Mouse (Mus musculus) CH12.LX (cell line): ENCODE data around the gene Lman1l. TPM values are rescaled to one million over a fixed set of nuclear protein-coding genes. Genes with fewer than 3 reads are reported as not detected.

ENCODE experiments used
- DNase-seq: peaks from one replicate; pipeline ENCODE4 v3.0.0-alpha.2; 2013; ENCODE audit errors: extremely low read depth
- H3K27ac ChIP-seq: 2 replicates; pipeline ENCODE4 v1.5.1; 2012; ENCODE audit warnings: low read depth, mild to moderate bottlenecking, control low read depth, moderate library complexity; ENCODE audit not compliant: insufficient read depth
- H3K27me3 ChIP-seq: replicated peaks from 2 replicates; pipeline ENCODE3; 2012; ENCODE audit warnings: inconsistent platforms
- H3K36me3 ChIP-seq, 2 experiments: replicated peaks in 1 of 2; 2 replicates each; pipeline versions ENCODE3 to v1.6.1; 2012; ENCODE audit warnings: inconsistent platforms in 1 of 2, low read length in 1 of 2, mild to moderate bottlenecking in 1 of 2, mixed read lengths in 1 of 2, moderate library complexity in 1 of 2; ENCODE audit not compliant: control insufficient read depth in 1 of 2, insufficient read depth in 1 of 2
- H3K4me1 ChIP-seq, 2 experiments: 2 replicates each; pipeline ENCODE4 v1.6.1; 2012; ENCODE audit warnings: inconsistent platforms in 1 of 2, moderate library complexity in 1 of 2; ENCODE audit not compliant: insufficient read depth in 2 of 2, control insufficient read depth in 1 of 2
- H3K4me2 ChIP-seq: 2 replicates; pipeline ENCODE4 v1.6.1; 2012; ENCODE audit warnings: low read depth, mild to moderate bottlenecking, control low read depth; ENCODE audit not compliant: poor library complexity, insufficient read depth, severe bottlenecking
- H3K4me3 ChIP-seq, 3 experiments: fragments of 150-350 bp in 1 of 3; sonication (generic) in 1 of 3; replicated peaks in 1 of 3; 2 replicates each; pipeline versions ENCODE3 to v1.5.1; 2011 to 2012; ENCODE audit warnings: low read depth in 2 of 3, low read length in 2 of 3, mild to moderate bottlenecking in 2 of 3, moderate library complexity in 2 of 3, control low read depth in 1 of 3, improper control_type of control experiment in 1 of 3, inconsistent platforms in 1 of 3, mixed read lengths in 1 of 3; ENCODE audit not compliant: poor library complexity in 1 of 3
- H3K79me2 ChIP-seq: replicated peaks from 2 replicates; pipeline ENCODE4 v1.6.1; 2012; ENCODE audit warnings: mild to moderate bottlenecking, moderate library complexity; ENCODE audit not compliant: control insufficient read depth, poor library complexity, insufficient read depth, severe bottlenecking; ENCODE audit errors: extremely low read depth
- H3K9ac ChIP-seq: 2 replicates; pipeline ENCODE4 v1.6.1; 2012; ENCODE audit warnings: low read depth, mild to moderate bottlenecking, control low read depth, moderate library complexity; ENCODE audit not compliant: insufficient read depth
- H3K9me3 ChIP-seq: replicated peaks from 2 replicates; pipeline ENCODE3; 2012; ENCODE audit warnings: low read length, inconsistent platforms, mixed read lengths
- CHD1 ChIP-seq: IDR thresholded peaks from 2 replicates; pipeline ENCODE4 v1.6.1; 2012; ENCODE audit warnings: low read depth, low read length, improper control_type of control experiment, inconsistent platforms
- CHD2 ChIP-seq: IDR thresholded peaks from 2 replicates; pipeline ENCODE4 v1.6.1; 2011; ENCODE audit warnings: low read length, improper control_type of control experiment
- CTCF ChIP-seq, 2 experiments: IDR thresholded peaks in 1 of 2; conservative IDR thresholded peaks in 1 of 2; 2 replicates each; pipeline ENCODE4 v1.5.1; 2011 to 2012; ENCODE audit warnings: low read depth in 2 of 2, low read length in 2 of 2, improper control_type of control experiment in 1 of 2, inconsistent platforms in 1 of 2, mild to moderate bottlenecking in 1 of 2, moderate library complexity in 1 of 2
- E2F4 ChIP-seq: IDR thresholded peaks from 2 replicates; pipeline ENCODE4 v1.6.1; 2011; ENCODE audit warnings: low read depth, low read length, improper control_type of control experiment; ENCODE audit not compliant: insufficient replicate concordance
- ELF1 ChIP-seq: IDR thresholded peaks from 2 replicates; pipeline ENCODE4 v1.6.1; 2014; ENCODE audit warnings: low read depth, mild to moderate bottlenecking, inconsistent platforms, low read length, improper control_type of control experiment
- EP300 ChIP-seq: IDR thresholded peaks from 2 replicates; pipeline ENCODE4 v1.6.1; 2011; ENCODE audit warnings: low read length, improper control_type of control experiment
- HCFC1 ChIP-seq: IDR thresholded peaks from 2 replicates; pipeline ENCODE4 v1.6.1; 2012; ENCODE audit warnings: low read depth, mild to moderate bottlenecking, inconsistent platforms, low read length, improper control_type of control experiment
- IRF4 ChIP-seq: IDR thresholded peaks from 2 replicates; pipeline ENCODE4 v1.6.1; 2014; ENCODE audit warnings: low read depth, mild to moderate bottlenecking, inconsistent platforms, low read length, improper control_type of control experiment
- JUN ChIP-seq: IDR thresholded peaks from 2 replicates; pipeline ENCODE4 v1.6.1; 2011; ENCODE audit warnings: low read depth, mild to moderate bottlenecking, low read length, improper control_type of control experiment, moderate library complexity; ENCODE audit not compliant: insufficient read depth
- JUND ChIP-seq: conservative IDR thresholded peaks from 2 replicates; pipeline ENCODE4 v1.6.1; 2011; ENCODE audit warnings: low read depth, low read length, improper control_type of control experiment
- KAT2A ChIP-seq: IDR thresholded peaks from 2 replicates; pipeline ENCODE4 v1.6.1; 2012; ENCODE audit warnings: low read length, improper control_type of control experiment, inconsistent platforms; ENCODE audit not compliant: insufficient replicate concordance
- MAZ ChIP-seq: IDR thresholded peaks from 2 replicates; pipeline ENCODE4 v1.6.1; 2012; ENCODE audit warnings: low read depth, mild to moderate bottlenecking, inconsistent platforms, low read length, improper control_type of control experiment, moderate library complexity
- MEF2A ChIP-seq: IDR thresholded peaks from 2 replicates; pipeline ENCODE4 v1.6.1; 2014; ENCODE audit warnings: low read depth, mild to moderate bottlenecking, inconsistent platforms, low read length, improper control_type of control experiment, borderline replicate concordance
- MYC ChIP-seq: IDR thresholded peaks from 2 replicates; pipeline ENCODE4 v1.6.1; 2011; ENCODE audit warnings: low read depth, mild to moderate bottlenecking, improper control_type of control experiment, low read length
- NRF1 ChIP-seq: IDR thresholded peaks from 2 replicates; pipeline ENCODE4 v1.6.1; 2014; ENCODE audit warnings: low read depth, mild to moderate bottlenecking, inconsistent platforms, low read length, improper control_type of control experiment, moderate library complexity
- POLR2A ChIP-seq: IDR thresholded peaks from 2 replicates; pipeline ENCODE4 v1.6.1; 2011; ENCODE audit warnings: low read depth, mild to moderate bottlenecking, improper control_type of control experiment, low read length
- POLR2AphosphoS2 ChIP-seq: IDR thresholded peaks from 2 replicates; pipeline ENCODE4 v1.6.1; 2011; ENCODE audit warnings: low read depth, low read length, improper control_type of control experiment
- RCOR1 ChIP-seq: conservative IDR thresholded peaks from 2 replicates; pipeline ENCODE4 v1.6.1; 2012; ENCODE audit warnings: low read depth, mild to moderate bottlenecking, inconsistent platforms, low read length, improper control_type of control experiment
- SIN3A ChIP-seq: IDR thresholded peaks from 2 replicates; pipeline ENCODE4 v1.6.1; 2012; ENCODE audit warnings: low read length, improper control_type of control experiment, inconsistent platforms
- SMC3 ChIP-seq: IDR thresholded peaks from 2 replicates; pipeline ENCODE4 v1.6.1; 2011; ENCODE audit warnings: low read depth, low read length, improper control_type of control experiment
- TBP ChIP-seq: conservative IDR thresholded peaks from 2 replicates; pipeline ENCODE4 v1.6.1; 2011; ENCODE audit warnings: low read depth, low read length, improper control_type of control experiment
- TCF12 ChIP-seq: IDR thresholded peaks from 2 replicates; pipeline ENCODE4 v1.6.1; 2014; ENCODE audit warnings: low read depth, mild to moderate bottlenecking, inconsistent platforms, low read length, improper control_type of control experiment
- ZKSCAN1 ChIP-seq: IDR thresholded peaks from 2 replicates; pipeline ENCODE4 v1.6.1; 2012; ENCODE audit warnings: low read depth, inconsistent platforms, low read length, improper control_type of control experiment, borderline replicate concordance
- ZMIZ1 ChIP-seq: IDR thresholded peaks from 2 replicates; pipeline ENCODE4 v1.6.1; 2012; ENCODE audit warnings: low read depth, mild to moderate bottlenecking, inconsistent platforms, low read length, improper control_type of control experiment
- dilution Hi-C: fragments of 300-500 bp; cut with MboI; formaldehyde crosslinking; loops from 2 replicates; pipeline ENCODE4 v1.14.3; 2020; ENCODE audit warnings: low sequenced_read_pairs; ENCODE audit not compliant: extremely low pct_unique_long_range_greater_than_20kb, extremely low pct_ligation_motif_present
- in situ Hi-C: fragments of 300-500 bp; cut with MboI; formaldehyde crosslinking; loops from 3 replicates; pipeline ENCODE4 v1.14.3; 2019; ENCODE audit warnings: low sequenced_read_pairs, low pct_ligation_motif_present, low pct_unique_long_range_greater_than_20kb, mixed read lengths
- polyA plus RNA-seq: library from polyadenylated mRNA; unstranded; fragments of >175 nt; gene quantifications from 2 replicates; pipeline ENCODE4 v1.2.1, GENCODE M21; 2012; ENCODE audit warnings: low read depth; ENCODE audit not compliant: insufficient read length
- total RNA-seq, 2 experiments: library from RNA; depleted of rRNA; stranded (reverse); fragments of 300-350 nt in 1 of 2; fragments of >200 nt in 1 of 2; gene quantifications; 2 replicates each; pipeline ENCODE4 v1.2.3; 2012 to 2014

The Lman1l gene
- total and polyA plus RNA-seq, 3 experiments: 0.19 TPM; not detected in 2

- Histone ChIP-seq H3K27me3 (no peaks in the 10 kb centered on the region), H3K4me2 (peak overlapping the region; percentile 33; the same call in 1 of the 2 replicates), H3K36me3 (peaks cover 0 to 17% of the 10 kb centered on the region in 2 experiments), H3K27ac (no peak overlapping the region), H3K4me3 (peak overlapping the region in 1 of 3 experiments; percentile 10), H3K9me3 (no peaks in the 10 kb centered on the region), H3K9ac (no peak overlapping the region), H3K79me2 (no peaks in the 10 kb centered on the region), H3K4me1 (peaks cover 6 to 10% of the 10 kb centered on the region in 2 experiments)
- DNase-seq: no peak
- TF ChIP-seq ELF1: no peak
- TF ChIP-seq TBP: no peak
- TF ChIP-seq IRF4: no peak
- TF ChIP-seq HCFC1: no peak
- TF ChIP-seq CTCF (conservative IDR thresholded peaks at IDR 0.05 in 1 of 2, IDR thresholded peaks at IDR 0.05 in 1 of 2; ENCODE audit: low read depth in 2 of 2, low read length in 2 of 2): no peak
- TF ChIP-seq EP300: no peak
- TF ChIP-seq MAZ: no peak
- TF ChIP-seq TCF12: no peak
- dilution Hi-C loops (no loop called here), in situ Hi-C loops (no loop called here)
These were observed 19.8 kb downstream of the Lman1l start for GRCm38 (mm10) chr9:57600620-57601352.

- dilution Hi-C loops (no loop called here), in situ Hi-C loops (no loop called here)
- no peaks in the 10 kb centered on the region for H3K9me3 ChIP-seq
- peaks cover 6 to 10% of the 10 kb centered on the region in 2 experiments for H3K4me1 ChIP-seq
- DNase-seq: no peak
- no peak overlapping the region for H3K4me2 ChIP-seq
- H3K27me3 ChIP-seq: no peaks in the 10 kb centered on the region
- TF ChIP-seq ELF1 (no peak), CHD2 (no peak), POLR2A (no peak), SIN3A (no peak), NRF1 (no peak), IRF4 (no peak), CHD1 (no peak), RCOR1 (no peak), POLR2AphosphoS2 (no peak), JUND (no peak), HCFC1 (no peak), JUN (no peak), KAT2A (no peak), SMC3 (no peak), ZKSCAN1 (no peak), TCF12 (no peak), E2F4 (no peak), MEF2A (no peak), MYC (no peak), ZMIZ1 (no peak)
- TF ChIP-seq, all 38 proteins: peak for 0
- no peak overlapping the region for H3K27ac ChIP-seq
- H3K9ac ChIP-seq: no peak overlapping the region
- peaks cover 15 to 33% of the 10 kb centered on the region in 2 experiments for H3K36me3 ChIP-seq
- no peaks in the 10 kb centered on the region for H3K79me2 ChIP-seq
- H3K4me3 ChIP-seq: no peak overlapping the region
These were observed 21.6 kb downstream of the Lman1l start for GRCm38 (mm10) chr9:57598851-57599563.
